Mouse (Mus musculus) neural tube, embryonic 11.5 days (tissue): Measurements from ENCODE around the gene Mcm10. TPM values are rescaled to one million over a fixed set of nuclear protein-coding genes. Genes with fewer than 3 reads are reported as not detected.

Experiments
- ATAC-seq: fragments of 200-750 bp; cut with Nextera tagmentation; 2 replicates; pipeline ENCODE4 v1.8.0; 2017; ENCODE audit warnings: moderate number of reproducible peaks, mild to moderate bottlenecking, moderate TSS enrichment, moderate library complexity; ENCODE audit not compliant: insufficient read depth, low FRiP score, low TSS enrichment
- DNase-seq: peaks from one replicate; pipeline ENCODE4 v3.0.0-alpha.2; 2015; ENCODE audit warnings: low spot score
- H3K27ac ChIP-seq: fragments of 300-500 bp; sonication (generic); 2 replicates; pipeline ENCODE4 v1.5.1; 2014; ENCODE audit warnings: low read depth, mild to moderate bottlenecking, low read length
- H3K27me3 ChIP-seq: fragments of 300-500 bp; sonication (generic); 2 replicates; pipeline ENCODE4 v1.6.1; 2014; ENCODE audit warnings: mild to moderate bottlenecking, low read length, mixed read lengths; ENCODE audit not compliant: control insufficient read depth, insufficient read depth
- H3K36me3 ChIP-seq: fragments of 300-500 bp; sonication (generic); 2 replicates; pipeline ENCODE4 v1.6.1; 2014; ENCODE audit warnings: mild to moderate bottlenecking, low read length, moderate library complexity, mixed read lengths; ENCODE audit not compliant: control insufficient read depth, insufficient read depth
- H3K4me1 ChIP-seq: fragments of 300-500 bp; sonication (generic); 2 replicates; pipeline ENCODE4 v1.6.1; 2014; ENCODE audit warnings: low read length, mixed read lengths; ENCODE audit not compliant: control insufficient read depth, insufficient read depth
- H3K4me2 ChIP-seq: fragments of 300-500 bp; sonication (generic); 2 replicates; pipeline ENCODE4 v1.6.1; 2014; ENCODE audit warnings: low read depth, mild to moderate bottlenecking, moderate library complexity
- H3K4me3 ChIP-seq: fragments of 300-500 bp; sonication (generic); 2 replicates; pipeline ENCODE4 v1.5.1; 2014; ENCODE audit warnings: low read depth, low read length
- H3K9ac ChIP-seq: fragments of 300-500 bp; sonication (generic); 2 replicates; pipeline ENCODE4 v1.6.1; 2014; ENCODE audit warnings: mild to moderate bottlenecking, low read length
- H3K9me3 ChIP-seq: fragments of 300-500 bp; sonication (generic); 2 replicates; pipeline ENCODE4 v1.6.1; 2016; ENCODE audit warnings: low read length; ENCODE audit not compliant: control insufficient read depth
- WGBS: fragments of 180-500 bp; shearing (Covaris S2); extraction: QIAGEN DNeasy Blood & Tissue Kit; methylation state at CpG from one replicate; pipeline ENCODE4 v1.1.7; 2014; 5-methylcytosine and 5-hydroxymethylcytosine counted together
- polyA plus RNA-seq: library from polyadenylated mRNA; unstranded; fragments of >200 nt; fragmentation: Nextera tagmentation; extraction: Ambion mirVana; gene quantifications from 2 replicates; pipeline ENCODE4 v1.2.1, GENCODE M21; 2014

Mcm10 gene
- polyA plus RNA-seq, 1 experiment from 2014 or later = 50.0 TPM

DNA sequence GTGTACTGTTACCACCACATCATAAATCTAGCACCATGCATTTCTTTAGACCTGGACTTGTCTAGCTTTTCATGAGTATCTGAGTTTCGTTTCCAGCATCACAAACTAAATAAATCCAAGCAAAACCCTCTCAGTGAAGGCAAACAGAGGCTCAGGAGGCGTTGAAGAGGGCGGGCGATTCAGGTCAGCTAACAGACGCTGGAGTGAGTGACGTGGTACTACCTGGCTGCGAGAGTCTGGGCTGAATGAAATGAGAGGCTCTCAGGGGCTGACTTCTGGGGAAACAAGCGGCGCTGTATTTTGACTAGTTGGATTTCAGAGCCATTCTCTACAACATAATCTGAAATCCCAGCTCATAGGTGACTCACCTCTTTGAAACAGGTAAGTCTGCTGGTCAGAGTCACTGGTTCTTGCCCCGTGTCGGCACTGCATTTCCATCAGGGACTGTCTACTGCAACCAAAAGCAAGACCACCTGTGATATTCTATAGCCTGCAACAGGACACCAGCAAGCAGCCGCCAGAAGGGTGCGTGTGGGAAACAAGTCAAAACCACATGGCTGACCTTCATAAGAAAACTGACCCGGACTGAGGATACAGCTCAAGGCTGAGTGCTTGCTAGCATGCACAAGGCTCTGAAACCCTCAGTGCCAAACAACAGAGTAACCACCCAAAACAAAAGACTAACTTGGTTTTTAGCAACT is 11.3 kb upstream of the Mcm10 start:
- Histone ChIP-seq H3K4me1 (no peaks in the 10 kb centered on the region), H3K4me3 (no peak overlapping the region), H3K9me3 (no peaks in the 10 kb centered on the region), H3K9ac (no peak overlapping the region), H3K36me3 (no peaks in the 10 kb centered on the region), H3K4me2 (no peak overlapping the region), H3K27ac (no peak overlapping the region), H3K27me3 (no peaks in the 10 kb centered on the region)
- ATAC-seq = no peak
- 78% methylated on average over 14 of the region's 14 CpGs for WGBS
- no peak for DNase-seq

DNA sequence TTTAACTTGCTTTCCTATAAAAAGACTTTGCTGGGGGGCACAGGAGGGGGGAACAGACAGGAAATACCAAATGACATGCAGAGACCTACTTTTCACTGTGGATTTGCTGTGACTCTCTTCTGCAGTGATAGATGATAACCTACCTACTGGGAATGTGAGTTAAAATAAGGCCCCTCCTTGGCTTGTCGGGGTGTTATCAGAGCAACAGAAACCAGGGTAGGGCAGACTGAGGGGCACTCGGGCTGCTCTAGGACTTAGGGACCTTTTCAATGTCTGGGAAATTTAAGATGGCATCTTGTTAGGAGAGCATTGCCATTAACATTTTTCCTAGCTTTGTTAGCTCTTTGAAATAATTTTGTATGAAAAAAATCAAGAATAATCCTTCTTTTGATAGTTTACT is 10.7 kb upstream of the Mcm10 start:
- no peak for ATAC-seq

DNA sequence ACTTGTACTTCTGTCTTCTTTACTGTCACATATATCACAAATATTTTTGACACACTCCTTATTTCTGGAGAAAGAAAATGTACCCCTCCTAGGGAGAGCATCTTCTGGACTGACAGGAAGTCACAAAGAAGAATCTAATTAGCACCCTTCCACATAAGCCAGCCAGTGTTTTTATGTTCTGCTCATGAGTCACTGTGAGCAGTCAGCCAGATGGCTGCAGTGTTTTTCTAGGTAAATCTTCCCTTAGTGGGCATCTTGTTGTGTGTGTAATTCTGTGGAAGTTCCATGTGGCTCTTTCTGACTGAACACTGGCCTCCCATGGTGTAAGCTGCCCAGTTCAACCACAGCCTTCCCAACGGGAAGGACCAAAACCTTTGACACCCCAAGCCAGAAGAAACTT is 7.1 kb upstream of the Mcm10 start:
- H3K4me3 ChIP-seq = no peak overlapping the region
- H3K36me3 ChIP-seq = no peaks in the 10 kb centered on the region
- no peaks in the 10 kb centered on the region for H3K9me3 ChIP-seq
- H3K4me2 ChIP-seq = no peak overlapping the region
- H3K27ac ChIP-seq = no peak overlapping the region
- no peak for DNase-seq
- H3K9ac ChIP-seq = no peak overlapping the region
- no peak for ATAC-seq
- WGBS = 69% methylated on average over 1 of the region's 1 CpGs
- no peaks in the 10 kb centered on the region for H3K4me1 ChIP-seq
- H3K27me3 ChIP-seq = no peaks in the 10 kb centered on the region

More for the DNA sequence above, 10.7 kb upstream of the Mcm10 start:
- Histone ChIP-seq H3K4me1 (no peaks in the 10 kb centered on the region), H3K9me3 (no peaks in the 10 kb centered on the region), H3K27ac (no peak overlapping the region), H3K36me3 (no peaks in the 10 kb centered on the region), H3K27me3 (no peaks in the 10 kb centered on the region), H3K4me2 (no peak overlapping the region), H3K9ac (no peak overlapping the region), H3K4me3 (no peak overlapping the region)
- WGBS = 77% methylated on average over 2 of the region's 2 CpGs
- DNase-seq = no peak

DNA sequence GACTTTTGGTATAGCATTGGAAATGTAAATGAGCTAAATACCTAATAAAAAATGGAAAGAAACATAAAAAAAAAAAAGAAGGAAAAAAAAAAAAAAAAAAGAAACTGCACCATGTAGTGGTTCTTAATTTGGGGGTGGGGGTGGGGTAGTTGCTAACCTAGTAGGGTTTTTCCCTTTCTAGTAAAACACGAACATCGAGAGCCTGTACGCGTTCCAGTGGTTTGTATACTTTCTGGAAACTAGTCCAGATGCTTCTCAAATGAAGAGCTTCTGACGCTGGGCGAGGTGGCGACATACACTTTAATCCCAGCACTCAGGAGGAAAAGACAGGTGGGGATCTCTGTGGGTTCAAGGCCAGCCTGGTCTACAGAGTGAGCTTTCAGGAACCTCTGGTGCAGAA is 4.3 kb upstream of the Mcm10 start:
- H3K27me3 ChIP-seq = no peaks in the 10 kb centered on the region
- ATAC-seq (no peak), DNase-seq (no peak)
- no peak overlapping the region for H3K4me3 ChIP-seq
- WGBS = 91% methylated on average over 7 of the region's 7 CpGs
- no peak overlapping the region for H3K27ac ChIP-seq
- no peaks in the 10 kb centered on the region; the same call in 1 of the 2 replicates for H3K4me1 ChIP-seq
- no peak overlapping the region for H3K9ac ChIP-seq
- H3K4me2 ChIP-seq = no peak overlapping the region
- H3K9me3 ChIP-seq = no peaks in the 10 kb centered on the region
- no peaks in the 10 kb centered on the region for H3K36me3 ChIP-seq

DNA sequence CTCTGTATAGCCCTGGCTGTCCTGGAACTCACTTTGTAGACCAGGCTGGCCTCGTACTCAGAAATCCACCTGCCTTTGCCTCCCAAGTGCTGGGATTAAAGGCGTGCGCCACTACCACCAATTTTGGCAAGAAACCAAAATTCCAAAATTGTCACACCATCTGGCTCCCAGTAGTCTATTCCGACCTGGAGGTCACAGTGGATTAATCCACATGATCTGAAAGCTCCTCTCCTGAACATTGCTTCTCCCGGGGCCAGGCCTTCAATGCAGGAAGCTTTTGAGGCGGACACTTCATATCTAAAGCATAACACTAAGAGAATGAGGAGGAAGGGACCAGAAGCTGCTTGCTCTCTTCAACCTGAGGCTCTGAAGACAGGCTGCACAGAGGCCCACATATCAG is 2.9 kb upstream of the Mcm10 start:
- 87% methylated on average over 6 of the region's 6 CpGs for WGBS

DNA sequence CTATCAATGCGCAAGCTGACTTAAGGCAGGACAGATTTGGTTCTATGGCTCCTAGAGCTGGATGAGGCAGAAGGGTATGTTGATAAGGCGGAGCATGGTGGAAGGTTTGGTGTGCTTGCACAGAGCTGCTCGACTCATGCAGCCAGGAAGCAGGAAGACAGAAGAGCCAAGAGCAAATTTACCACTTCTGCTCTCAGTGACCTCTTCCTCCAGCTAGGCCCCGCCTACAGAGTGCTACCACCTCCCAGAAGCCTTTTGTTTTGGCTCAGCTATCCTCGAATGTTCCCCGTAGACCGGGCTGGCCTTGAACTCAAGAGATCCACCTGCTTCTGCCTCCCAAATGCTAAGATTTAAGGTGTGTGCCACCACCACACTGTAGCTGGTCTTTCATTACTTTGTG is 2.0 kb upstream of the Mcm10 start:
- Histone ChIP-seq H3K9ac (no peak overlapping the region), H3K9me3 (no peaks in the 10 kb centered on the region), H3K36me3 (peaks cover 3% of the 10 kb centered on the region; the same call in 1 of the 2 replicates), H3K27me3 (no peaks in the 10 kb centered on the region), H3K27ac (no peak overlapping the region), H3K4me3 (no peak overlapping the region), H3K4me2 (no peak overlapping the region), H3K4me1 (peaks cover 3% of the 10 kb centered on the region; the same call in 1 of the 2 replicates)
- no peak for ATAC-seq
- 76% methylated on average over 7 of the region's 7 CpGs for WGBS
- DNase-seq = no peak

More for the DNA sequence above, 2.9 kb upstream of the Mcm10 start:
- no peak for DNase-seq
- Histone ChIP-seq H3K36me3 (peaks cover 2% of the 10 kb centered on the region; the same call in 1 of the 2 replicates), H3K4me2 (no peak overlapping the region), H3K9me3 (no peaks in the 10 kb centered on the region), H3K4me1 (peaks cover 3% of the 10 kb centered on the region; the same call in 1 of the 2 replicates), H3K27ac (no peak overlapping the region), H3K9ac (no peak overlapping the region), H3K4me3 (no peak overlapping the region), H3K27me3 (no peaks in the 10 kb centered on the region)
- ATAC-seq = no peak

DNA sequence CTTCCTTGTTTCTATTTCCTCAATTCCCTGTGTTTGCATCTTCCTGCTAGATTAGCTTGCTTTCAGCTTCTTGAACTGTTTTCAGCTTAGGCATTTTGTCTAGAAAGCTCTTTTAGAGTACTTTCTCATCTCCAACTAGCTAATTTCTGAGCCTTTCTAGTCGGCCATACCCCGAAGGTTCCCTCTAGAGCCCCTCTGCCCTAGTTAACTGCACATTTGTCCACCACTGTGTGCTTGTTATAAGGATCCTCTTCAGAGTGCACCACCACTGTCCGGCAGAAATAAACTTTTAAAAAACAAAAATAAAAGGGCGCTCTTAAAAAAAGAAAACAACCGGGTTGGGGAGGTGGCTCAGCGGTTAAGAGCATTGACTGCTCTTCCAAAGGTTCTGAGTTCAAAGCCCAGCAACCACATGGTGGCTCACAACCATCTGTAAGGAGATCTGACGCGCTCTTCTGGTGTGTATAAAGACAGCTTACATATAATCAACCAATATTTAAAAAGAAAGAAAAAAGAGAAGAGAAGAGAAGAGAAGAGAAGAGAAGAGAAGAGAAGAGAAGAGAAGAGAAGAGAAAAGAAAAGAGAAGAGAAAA is 597 bp downstream of the Mcm10 start:
- H3K27me3 ChIP-seq = no peaks in the 10 kb centered on the region
- H3K9ac ChIP-seq = peak overlapping the region; percentile 43
- H3K4me3 ChIP-seq = peak overlapping the region; percentile 63
- H3K9me3 ChIP-seq = no peaks in the 10 kb centered on the region
- ATAC-seq (no peak), DNase-seq (no peak)
- H3K4me2 ChIP-seq = peak overlapping the region; percentile 49
- H3K4me1 ChIP-seq = peaks cover 3% of the 10 kb centered on the region; the same call in 1 of the 2 replicates
- H3K36me3 ChIP-seq = peaks cover 11% of the 10 kb centered on the region
- no peak overlapping the region for H3K27ac ChIP-seq
- WGBS = 17% methylated on average over 8 of the region's 8 CpGs

DNA sequence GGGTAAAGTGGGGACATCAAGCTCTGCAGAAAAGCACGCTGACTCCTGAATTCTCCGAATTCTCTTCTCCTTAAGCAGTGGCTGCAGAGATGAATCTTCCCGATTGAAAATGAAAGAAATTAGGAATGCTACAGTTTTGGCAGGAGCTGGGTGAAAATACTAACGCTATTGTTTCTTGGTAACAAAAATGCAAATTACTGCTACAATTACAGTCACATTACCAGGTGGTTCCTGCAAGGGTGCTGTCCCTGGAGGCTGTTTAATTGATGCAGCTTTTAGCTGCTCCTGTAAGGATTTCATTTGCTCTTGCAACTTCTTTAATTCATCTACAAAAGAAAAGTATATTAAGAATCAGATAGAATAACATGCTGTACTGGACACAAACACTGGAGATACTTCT is 5.5 kb downstream of the Mcm10 start:
- H3K36me3 ChIP-seq = peaks cover 16% of the 10 kb centered on the region
- H3K9me3 ChIP-seq = no peaks in the 10 kb centered on the region
- H3K4me1 ChIP-seq = peaks cover 3% of the 10 kb centered on the region; the same call in 1 of the 2 replicates
- 95% methylated on average over 4 of the region's 4 CpGs for WGBS
- DNase-seq (no peak), ATAC-seq (no peak)
- no peak overlapping the region for H3K27ac ChIP-seq
- no peaks in the 10 kb centered on the region for H3K27me3 ChIP-seq
- no peak overlapping the region for H3K9ac ChIP-seq
- no peak overlapping the region for H3K4me3 ChIP-seq
- H3K4me2 ChIP-seq = no peak overlapping the region

DNA sequence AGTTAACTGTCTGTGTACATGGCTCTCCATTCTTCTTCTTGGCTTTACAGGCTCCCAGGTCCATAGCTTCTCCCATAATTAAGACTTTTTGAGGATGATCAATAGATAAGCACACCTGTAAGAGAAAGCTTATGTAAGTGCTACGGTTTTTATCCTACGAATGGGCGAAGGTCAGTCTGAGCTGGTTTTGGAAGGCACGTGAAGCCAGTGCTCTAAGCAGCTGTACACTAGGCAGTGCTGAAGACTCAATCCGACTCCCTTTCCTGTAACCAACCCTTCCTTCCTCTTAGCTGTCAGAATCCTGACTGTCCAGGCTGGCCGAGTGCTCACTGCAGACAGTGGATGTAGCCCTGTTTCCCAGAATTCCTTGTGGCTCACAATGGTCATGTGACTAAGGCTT is 11.3 kb downstream of the Mcm10 start:
- no peak overlapping the region for H3K9ac ChIP-seq
- H3K9me3 ChIP-seq = no peaks in the 10 kb centered on the region
- H3K36me3 ChIP-seq = peaks cover 14% of the 10 kb centered on the region
- H3K4me1 ChIP-seq = no peaks in the 10 kb centered on the region
- WGBS = 95% methylated on average over 6 of the region's 6 CpGs
- DNase-seq (no peak), ATAC-seq (no peak)
- no peak overlapping the region for H3K27ac ChIP-seq
- no peak overlapping the region for H3K4me3 ChIP-seq
- no peaks in the 10 kb centered on the region for H3K27me3 ChIP-seq
- no peak overlapping the region for H3K4me2 ChIP-seq
